Mouse (Mus musculus) lung, postnatal 4 days (tissue): Measurements from ENCODE around the gene Atp1b2.
"Not testable (repeated sequence)": the region's sequence is repeated elsewhere in the genome, so short reads cannot be mapped to it uniquely, and the experiment has no call there.

ENCODE experiments used
- DNase-seq, 2 experiments: peaks; one replicate each; pipeline ENCODE4 v3.0.0; 2021

The Atp1b2 gene

DNA sequence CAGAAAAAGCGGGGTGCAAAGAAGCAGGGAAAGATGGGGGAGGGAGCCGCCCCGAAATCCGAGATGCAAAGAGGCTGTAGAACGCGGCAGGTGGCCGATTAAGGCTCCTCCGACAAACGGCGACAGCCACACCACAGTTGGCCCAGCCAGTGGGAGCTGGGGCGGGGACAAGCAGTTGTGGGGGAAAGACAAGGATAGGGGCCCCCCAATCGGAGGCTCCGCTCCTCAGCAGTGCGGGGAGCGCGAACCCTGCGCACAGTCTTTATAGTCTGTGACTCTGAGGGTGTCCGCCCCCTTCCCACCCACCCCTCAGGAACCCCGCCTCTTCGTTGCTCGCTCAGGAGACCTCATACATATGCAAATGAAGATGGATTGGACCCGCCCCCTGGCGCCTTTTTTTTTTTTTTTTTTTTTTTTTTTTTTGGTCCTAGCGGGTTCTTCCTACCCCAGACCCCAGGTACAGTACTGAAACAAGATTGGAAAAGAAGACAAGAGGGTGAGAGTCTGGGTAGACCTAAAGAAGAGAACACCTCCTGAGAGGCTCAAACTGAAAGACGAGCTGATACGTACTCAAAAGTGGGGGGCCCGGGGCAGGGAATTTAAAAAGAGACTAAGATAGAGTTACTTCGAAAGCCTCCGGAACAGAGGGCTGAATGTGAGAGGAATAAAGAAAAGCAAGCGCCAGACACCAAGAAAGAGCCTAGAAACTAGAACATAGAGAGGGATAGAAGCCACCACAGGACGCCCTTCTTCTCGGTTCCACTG is at the start of gene Atp1b2:
Gene Atp1b2, minus strand, starts transcription at position 217 of the 765 bp plus-strand sequence.
- DNase-seq: peak; percentile 73 to 76

DNA sequence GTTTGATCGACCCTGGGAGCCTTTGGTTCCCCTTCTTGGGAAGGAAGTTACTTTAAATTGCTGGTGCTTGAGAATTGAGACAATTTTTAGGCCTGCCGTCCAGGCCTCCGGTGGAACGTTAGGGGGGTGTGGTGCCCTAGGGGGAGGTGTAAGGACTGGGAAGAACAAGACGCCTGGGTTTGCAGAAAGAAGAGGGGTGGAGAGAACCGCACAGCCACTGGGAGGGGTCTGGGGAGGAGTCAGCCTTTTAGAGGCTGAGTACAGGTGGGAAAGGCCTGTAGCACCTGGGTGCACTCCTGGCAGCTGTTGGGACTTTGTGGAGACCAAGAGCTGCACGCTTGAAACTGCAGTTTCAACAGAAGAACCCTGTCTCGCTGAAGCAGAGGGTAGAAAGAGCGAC is 49.0 kb upstream of the Atp1b2 start:
- DNase-seq: peak; percentile 17 to 37

DNA sequence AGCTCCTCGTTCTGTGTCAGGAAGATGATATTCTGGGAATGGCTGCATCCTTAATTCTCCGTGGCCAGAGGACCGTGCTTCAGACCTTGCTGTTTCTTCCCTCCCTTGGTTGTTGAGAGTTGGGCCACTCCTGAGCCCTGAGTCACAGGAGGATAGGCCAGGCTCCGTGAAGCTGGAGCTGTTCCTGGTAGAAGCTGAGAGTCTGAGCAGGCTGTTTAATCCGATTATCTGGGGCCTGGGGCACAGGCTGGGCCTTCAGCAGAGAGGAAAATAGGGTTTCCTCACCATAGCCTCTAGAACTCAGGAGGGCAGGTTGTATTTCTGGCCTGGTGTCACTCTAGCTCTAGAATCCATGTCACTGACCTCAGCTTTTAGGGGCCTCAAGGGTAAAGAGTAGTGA is 47.7 kb upstream of the Atp1b2 start:
- no peak for DNase-seq

DNA sequence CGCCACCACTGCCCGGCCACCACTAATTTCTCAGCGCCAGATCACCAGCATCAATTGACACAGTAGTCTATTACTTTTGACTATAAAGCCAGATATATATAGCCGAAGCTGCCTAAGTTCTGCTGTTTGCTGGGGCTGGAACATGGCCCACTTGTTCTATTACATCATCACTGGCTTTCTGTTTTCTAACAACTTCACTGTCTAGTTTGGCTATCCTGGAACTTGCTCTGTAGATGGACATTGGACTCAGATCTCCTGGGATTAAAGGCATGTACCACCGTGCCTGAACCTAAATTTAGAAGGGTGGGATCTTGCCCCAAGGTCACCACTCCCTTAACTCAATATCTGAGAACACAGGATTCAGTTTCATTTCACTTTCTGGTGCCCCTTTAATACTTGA is 40.1 kb upstream of the Atp1b2 start:
- no peak for DNase-seq

DNA sequence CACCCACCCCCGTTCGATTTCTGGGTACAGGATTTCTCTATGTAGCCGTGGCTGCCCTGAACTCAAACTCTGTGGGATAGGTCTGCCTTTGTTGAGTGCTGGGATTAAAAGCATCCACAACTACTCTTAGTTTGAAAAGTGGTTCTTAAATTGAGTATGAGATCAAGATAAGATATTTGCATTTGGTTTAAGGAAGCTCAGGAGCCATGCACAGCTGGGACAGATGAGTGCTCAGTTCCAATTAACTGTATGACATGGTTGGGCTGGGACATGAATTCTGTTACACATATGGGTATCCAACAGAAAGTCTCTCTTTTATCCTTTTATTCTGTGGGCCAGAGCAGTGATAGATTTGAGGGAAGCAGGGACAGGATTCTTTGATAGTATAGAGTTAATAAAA is 29.7 kb upstream of the Atp1b2 start:
- no peak for DNase-seq

DNA sequence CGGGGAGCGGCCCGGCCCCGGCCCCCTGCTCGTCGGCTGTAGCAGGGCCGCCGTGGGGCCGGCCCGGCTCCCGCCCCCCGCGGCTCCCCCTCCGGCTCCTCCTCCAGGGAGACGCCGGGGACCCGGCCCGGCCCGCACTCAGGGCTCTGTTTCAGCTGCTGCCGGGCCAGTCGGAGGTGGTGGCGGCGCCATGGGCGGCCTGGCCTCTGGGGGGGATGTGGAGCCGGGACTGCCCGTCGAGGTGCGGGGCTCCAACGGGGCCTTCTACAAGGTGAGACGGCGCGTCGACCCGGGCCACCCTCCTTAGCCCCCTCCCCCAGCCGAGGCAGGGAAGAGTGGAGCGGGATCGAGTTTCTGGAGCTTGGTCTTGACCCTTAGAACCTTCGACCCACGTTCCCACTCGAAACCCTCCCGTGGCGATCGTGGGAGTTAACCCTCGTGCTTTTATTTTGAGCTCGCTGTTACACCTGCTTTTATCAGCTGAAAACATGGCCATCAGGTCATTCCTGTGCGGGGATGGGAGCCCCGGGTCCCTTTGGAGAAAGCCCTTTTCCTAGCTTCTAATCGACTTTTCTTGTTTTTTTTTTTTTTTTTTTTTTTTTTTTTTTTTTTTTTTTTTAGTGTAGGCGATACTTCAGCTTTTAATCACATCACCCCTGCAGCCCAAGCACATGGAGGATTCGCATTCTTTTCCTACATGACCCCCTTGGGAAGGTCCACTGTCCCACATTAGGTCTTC is 27.6 kb upstream of the Atp1b2 start:
- no peak for DNase-seq

DNA sequence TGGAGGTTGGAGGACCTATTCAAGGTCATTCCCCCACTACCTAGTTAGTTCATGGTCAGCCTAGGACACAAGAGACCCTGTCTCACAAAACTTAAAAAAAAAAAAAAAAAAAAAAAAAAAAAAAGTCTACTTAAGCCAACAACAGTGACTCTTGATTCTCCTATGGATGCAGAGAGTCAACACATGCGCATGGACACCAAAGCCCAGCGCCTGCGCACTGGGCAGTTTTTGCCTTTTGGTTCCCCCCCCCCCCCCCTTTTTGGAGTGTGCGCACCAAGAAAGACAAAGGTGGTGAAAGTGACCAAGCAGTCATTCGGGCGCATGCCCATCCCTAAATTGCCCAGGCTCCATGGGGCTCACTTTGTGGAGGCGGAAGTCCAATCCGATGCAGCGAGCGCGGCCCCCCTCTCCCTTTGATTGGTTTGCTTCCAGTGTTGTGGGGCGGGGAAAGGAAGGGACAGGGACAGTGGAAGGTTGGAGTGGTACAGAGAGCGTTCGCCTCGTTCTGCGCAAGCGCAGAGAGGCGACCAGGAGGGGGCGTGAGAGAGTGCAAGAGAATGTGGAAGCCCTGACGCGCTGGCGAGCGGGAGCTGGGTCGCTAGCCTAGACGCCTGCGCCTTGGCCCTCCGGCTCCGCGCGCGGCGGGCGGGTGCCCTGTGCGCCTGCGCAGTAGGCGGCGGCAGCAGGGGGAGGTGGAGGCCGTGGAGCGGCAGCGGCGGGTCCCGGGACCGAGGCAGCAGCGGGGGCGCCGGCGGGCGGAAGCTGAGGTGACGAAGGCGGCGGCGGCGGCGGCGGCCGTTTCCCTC is 26.7 kb upstream of the Atp1b2 start, which contains the start of gene Fxr2:
Gene Fxr2, plus strand, starts transcription at position 707 of the 806 bp plus-strand sequence.
- peak; percentile 100 for DNase-seq

DNA sequence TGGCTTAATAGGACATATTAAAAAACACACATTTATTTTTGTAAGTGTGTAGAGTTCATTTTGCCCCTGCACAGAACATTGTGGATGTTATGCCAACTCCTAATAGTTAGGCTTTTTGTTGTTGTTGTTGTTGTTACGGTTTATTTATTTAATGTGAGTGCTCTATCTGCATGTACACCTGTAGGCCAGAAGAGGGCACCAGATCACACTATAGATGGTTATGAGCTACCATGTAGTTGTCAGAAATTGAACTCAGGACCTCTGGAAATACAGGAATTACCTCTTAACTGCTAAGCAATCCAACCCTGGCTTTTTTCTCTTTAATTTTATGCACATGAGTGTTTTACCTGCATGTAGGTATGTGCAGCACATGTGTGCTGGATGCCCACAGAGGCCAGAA is 24.1 kb upstream of the Atp1b2 start:
- DNase-seq: no peak

DNA sequence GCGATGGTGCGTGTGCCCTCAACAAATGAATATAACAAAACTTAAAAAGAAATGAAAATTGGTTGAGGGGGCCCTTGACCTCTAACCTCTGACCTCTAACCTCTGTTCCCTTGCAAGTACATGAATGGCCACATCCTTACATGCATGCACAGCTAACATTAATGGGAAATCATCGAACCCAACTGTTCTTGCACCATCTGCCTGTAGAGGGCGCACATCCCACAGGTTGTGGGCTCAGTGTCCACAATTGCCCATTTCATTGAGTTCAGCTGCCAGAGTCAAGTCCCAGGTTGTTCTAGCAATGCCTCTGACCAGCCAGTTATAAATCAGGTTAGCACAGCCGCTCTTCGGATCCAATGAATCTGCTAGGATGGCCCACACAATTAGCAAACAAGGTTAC is 22.5 kb upstream of the Atp1b2 start:
- peak; percentile 68 to 84 for DNase-seq

DNA sequence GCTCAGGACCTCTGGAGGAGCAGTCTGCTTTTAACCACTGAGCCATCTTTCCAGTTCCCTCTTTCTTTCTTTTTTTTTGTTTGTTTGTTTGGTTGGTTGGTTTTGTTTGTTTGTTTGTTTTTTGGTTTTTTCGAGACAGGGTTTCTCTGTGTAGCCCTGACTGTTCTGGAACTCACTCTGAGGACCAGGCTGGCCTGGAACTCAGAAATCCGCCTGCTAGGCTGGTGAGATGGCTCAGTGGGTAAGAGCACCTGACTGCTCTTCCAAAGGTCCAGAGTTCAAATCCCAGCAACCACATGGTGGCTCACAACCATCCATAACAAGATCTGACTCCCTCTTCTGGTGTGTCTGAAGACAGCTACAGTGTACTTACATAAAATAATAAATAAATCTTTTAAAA is 18.6 kb upstream of the Atp1b2 start:
- DNase-seq: not testable (repeated sequence)

DNA sequence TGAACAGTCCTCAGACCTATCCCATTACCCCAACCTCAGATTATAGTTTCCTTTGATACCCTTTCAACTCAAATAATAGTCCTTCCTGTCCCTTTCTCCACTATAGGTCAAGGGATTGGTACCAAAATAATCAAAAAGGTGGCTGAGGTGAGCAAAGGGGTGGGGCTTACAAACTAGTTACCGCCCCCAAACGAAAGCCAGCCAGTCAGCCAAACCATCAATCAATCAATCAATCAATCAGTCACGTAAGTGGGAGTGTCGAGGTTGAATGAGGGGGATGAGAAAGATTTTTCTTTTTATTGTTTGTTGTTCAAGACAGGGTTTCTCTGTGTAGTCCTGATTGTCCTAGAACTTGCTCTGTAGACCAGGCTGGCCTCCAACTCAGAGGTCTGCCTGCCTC is 17.3 kb upstream of the Atp1b2 start:
- no peak for DNase-seq

DNA sequence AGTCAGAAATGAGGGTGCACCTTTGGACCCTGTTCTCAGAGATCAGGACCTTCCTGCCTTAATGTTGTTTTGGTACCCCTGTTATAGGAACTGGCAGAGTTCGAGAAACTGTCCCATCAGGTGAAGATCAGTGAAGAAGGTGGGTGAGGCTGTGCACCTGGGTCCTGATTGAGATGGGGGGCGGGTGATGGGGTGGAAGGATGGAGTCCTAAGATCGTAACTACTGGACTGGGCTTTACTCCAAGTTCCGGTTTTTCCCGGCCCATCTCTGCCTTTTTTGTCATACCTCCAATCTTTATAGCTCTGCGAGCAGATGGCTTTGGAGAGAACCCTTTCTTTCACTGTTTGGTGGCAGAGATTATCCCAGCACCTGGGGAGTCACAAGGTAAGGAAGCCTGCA is 16.7 kb upstream of the Atp1b2 start:
- DNase-seq: no peak

DNA sequence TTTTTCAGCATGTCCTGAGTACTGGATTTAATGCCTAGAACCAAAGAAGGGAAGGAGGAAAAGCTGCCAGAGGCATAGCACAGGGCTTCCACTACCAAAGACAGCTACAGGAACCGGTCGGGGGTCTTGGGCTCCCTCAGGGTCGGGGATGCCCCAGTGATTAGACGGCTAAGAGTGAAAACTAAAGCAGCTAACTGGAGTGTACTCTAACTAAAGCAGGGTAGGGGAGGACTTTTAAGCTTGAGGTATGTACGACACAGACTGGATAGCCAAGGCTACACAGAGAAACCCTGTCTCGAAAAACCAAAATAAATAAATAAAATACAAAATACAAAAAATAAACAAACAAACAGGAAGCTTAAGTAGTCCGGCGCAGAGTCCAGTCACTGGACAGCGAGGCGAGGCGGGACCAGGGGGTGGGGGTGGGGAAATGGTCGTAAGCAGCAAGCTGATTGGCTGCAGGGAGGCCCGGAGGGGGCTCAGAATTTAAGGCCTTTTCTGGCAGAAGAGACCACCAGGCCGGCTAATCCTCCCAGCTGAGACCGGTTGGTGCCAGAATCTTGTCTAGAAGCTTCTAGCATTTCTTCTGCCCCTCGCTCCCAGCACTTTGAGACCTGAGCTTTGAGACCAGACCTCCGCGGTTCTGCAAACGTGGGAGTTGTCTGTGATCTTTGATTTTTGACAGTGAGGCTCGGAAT is 16.0 kb upstream of the Atp1b2 start, which contains the start of gene Sat2:
Gene Sat2, plus strand, starts transcription at position 454 of the 698 bp plus-strand sequence.
- DNase-seq: peak; percentile 58 to 76

DNA sequence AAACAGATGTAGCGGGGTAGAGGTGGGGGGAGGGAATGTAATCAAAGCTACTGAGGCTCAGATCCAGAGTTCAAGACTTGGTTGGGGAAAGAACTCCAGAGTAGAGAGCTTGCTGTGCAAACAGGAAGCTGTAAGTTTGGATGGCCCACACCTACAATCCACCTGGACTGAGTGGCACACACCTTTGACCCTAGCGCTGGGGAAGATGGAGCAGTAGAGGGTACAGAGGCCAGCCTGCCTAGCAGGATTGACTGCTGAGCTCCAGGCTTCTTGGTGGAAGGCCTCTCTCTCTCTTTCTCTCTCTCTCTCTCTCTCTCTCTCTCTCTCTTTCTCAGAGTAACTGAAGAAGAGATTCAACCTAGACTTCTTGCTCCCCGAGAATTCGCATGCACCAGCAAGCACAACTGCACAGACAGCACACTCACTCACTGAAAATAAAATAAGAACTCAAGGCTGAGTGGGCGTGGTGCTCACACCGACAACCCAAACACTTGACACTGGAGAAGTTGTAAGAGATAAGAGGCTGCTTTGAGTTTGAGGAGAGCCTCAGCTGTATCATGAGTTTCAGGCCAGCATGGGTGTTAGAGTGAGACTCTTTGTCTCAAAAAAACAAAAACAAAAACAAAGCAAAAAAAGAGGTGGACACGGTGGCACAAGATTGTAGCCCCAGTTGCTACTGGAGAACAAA is 14.8 kb upstream of the Atp1b2 start:
- DNase-seq: no peak

DNA sequence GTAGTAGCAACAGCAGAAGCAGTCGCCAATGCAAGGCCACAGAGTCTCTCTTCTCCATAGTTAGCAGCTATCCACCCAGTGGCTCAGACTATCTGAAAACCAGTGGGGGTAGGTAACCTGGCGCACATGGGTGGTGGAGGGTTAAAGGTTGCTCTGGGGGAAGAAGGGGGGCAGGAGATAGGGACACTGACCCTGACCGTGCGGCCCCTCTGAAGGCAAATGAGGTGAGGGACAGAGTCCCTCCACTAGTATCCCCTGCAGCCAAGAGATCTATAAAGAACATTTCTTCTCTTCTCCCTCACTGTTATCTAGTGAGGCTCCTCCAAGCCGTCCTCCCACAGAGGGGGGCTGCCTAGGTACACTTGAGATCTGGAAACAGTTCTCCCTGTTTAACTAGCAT is 12.1 kb upstream of the Atp1b2 start, which contains the start of gene Shbg:
Gene Shbg, minus strand, starts transcription at position 101 of the 400 bp plus-strand sequence.
- no peak for DNase-seq

DNA sequence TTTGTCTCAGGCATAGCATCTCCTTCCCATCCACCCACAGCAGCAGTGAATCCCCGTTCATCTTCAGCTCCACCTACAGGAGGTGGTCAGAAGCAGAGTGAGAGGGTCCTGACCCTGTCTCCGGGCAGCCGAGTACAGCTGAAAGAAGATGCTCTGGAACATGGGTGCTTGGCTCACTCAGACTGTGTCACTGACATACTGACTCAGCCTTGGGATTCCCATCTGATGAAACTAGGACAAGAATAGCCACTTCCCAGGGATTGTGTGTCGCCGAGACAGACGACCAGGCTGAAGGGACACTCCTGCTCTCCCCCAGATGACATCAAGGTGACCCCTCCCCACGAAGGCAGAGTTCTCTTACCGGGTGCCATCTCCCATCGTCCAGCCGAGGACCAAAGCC is 11.0 kb upstream of the Atp1b2 start:
- no peak for DNase-seq

DNA sequence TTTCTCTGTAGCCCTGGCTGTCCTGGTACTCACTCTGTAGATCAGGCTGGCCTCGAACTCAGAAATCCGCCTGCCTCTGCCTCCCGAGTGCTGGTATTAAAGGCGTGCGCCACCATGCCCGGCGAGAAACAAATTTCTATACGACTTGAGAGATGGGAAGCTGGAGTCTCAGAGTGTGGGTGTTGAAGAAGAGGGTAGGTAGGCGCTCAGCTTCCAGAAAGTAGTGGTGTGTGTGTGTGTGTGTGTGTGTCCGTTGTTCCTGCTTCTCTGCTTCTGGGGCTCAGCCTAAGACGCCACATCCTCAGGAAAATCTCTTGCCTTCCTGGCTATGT is 8.5 kb upstream of the Atp1b2 start:
- not testable (repeated sequence) for DNase-seq

DNA sequence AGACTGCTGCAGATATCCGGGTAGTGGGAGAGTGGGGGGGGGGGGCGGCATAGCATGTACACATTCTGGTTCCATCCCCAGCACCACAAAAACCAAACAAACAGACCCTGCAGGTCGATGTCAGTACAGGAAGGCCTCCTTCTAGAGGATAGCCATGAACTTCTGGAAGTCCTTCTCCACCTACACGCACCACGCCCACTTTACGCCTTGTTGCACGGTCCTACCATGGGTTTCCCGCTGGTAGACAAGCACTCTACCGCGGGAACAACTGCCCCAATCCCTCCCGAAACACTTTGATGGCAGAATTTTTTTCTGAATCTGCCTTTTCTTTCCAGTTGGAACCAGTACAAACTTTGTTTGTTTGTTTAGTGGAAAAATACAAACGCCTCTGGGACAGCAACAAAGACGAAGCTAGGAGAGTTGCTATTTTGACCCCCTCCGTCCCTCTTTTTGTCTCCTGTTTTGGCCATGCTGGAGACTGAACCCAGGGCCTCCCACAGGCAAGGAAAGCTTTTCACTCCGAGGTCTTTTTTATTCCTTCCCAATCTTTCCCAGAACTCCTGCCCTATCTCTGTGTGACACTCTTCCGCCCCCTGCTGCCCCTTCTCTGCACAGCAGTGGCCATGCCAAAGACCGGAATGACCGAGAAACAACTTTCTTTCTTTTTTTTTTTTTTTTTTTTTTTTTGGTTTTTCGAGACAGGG is 8.0 kb upstream of the Atp1b2 start:
- peak; percentile 89 to 92 for DNase-seq

DNA sequence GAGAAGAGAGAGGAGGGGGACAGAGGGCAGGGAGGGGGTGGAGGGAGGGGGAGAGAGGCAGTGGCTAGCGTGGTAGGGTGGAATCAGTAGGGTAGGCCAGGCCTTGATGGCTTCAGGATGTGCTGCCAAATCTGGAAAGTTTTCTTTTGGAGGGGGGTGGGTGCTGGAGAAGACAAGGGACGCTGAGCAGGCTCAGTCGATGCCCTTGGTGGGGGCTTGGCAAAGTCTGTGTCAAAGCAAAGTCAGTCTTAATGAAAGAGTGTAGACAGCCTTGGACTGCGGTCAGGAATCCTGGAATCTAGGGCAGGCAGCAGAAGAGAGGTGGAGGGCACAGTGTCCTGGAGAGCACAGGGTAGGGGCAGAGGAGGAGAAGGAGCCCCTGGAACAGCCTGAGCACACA is 5.2 kb upstream of the Atp1b2 start:
- no peak for DNase-seq

DNA sequence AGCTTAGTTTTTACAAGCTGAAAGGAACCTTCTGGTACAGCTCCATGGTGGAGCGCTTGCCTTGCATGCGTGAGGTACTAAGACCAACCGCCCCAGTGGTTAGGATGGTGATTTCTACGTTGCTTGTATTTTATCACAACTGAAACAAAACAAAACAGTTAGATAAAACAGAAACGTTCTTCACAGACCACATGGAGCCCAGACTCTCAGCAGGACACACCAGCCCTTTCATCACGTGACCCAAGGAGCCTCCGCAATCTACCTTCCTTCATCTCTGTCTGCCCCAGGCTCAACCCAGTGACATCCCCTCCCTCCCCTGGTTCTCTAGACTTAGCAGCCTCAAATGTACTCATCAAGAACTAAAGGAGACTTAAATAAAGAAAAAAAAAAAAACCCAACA is 3.7 kb upstream of the Atp1b2 start:
- DNase-seq: no peak

DNA sequence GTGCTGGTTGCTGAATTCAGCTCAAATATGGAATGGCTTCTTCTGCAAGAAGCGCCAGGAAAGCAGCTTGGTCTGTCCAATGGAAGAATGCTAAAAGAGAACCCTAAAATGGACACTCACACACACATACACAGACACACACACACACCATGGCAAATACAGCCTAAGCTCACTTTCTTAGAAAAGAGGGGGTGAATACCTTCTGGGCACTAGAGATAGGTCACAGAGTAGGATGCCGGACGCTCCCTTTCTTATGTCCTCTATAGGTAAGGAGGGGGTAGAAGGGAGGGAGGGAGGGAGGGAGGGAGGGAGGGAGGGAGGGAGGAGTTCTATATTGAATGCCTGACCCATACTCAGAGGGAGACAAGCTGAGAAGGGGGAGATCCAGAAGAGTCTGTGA is 2.8 kb upstream of the Atp1b2 start:
- no peak for DNase-seq

DNA sequence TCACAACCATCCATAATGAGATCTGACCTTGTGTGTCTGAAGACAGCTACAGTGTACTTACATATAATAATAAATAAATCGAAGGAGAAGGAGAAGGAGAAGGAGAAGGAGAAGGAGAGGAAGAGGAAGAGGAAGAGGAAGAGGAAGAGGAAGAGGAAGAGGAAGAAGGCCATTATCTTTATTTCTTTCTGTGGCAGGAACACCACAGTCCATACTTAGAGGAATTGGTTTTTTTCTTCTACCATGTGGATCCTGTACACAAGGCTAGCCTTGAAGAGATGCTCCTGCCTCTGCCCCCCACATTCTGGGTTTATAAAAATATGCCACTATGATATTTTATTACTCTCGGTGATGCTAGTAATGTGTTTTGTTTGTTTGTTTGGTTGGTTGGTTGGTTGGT is 1.1 kb upstream of the Atp1b2 start:
- DNase-seq: no peak
